Mouse (Mus musculus): Measurements from ENCODE around the gene Vps53. TPM values are rescaled to one million over a fixed set of nuclear protein-coding genes. Genes with fewer than 3 reads are reported as not detected.

Gene Vps53
- polyA plus RNA-seq, 1 experiment: 22.2 TPM

- Histone ChIP-seq H3K4me1 (ENCODE audit: control insufficient read depth, insufficient read depth, low read length) (peaks cover 5% of the 10 kb centered on the region), H3K4me3 (replicated peaks; ENCODE audit: extremely low read depth, low read depth, low read length) (no peak overlapping the region)
- DNase-seq: no peak
- TF ChIP-seq CTCF (IDR thresholded peaks at IDR 0.05; ENCODE audit: insufficient read depth, low read length): no peak
- TF ChIP-seq POLR2A (IDR thresholded peaks at IDR 0.05; ENCODE audit: borderline replicate concordance, extremely low read depth, low read depth, low read length): no peak
- 43% methylated on average over 4 of the region's 4 CpGs for WGBS
Measured at GRCm38 (mm10) chr11:76099193-76099975, 80.1 kb downstream of the Vps53 start.

DNA sequence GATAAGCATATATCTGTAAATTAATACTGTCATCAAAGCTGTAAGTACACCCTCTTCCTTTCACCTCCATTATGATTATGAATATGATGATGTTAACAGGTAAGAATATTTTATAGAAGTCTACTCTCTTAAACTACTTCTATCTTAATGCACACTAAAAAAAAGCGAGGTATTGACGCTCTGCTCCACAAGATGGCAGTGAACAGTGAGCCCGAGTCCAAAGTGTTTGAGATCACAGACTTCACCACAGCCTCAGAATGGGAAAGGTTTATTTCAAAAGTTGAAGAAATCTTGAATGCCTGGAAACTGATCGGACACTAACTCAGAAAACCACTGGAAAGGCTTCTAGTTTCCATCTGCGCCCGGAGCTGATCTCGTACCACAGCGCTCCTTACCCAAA, 85.8 kb downstream of the Vps53 start:
- 80% methylated on average over 8 of the region's 8 CpGs for WGBS
- TF ChIP-seq CTCF (IDR thresholded peaks at IDR 0.05; ENCODE audit: insufficient read depth, low read length) (no peak), POLR2A (IDR thresholded peaks at IDR 0.05; ENCODE audit: borderline replicate concordance, extremely low read depth, low read depth, low read length) (no peak)
- no peak overlapping the region for H3K4me3 ChIP-seq (replicated peaks; ENCODE audit: extremely low read depth, low read depth, low read length)
- no peak for DNase-seq
- no peaks in the 10 kb centered on the region for H3K4me1 ChIP-seq (ENCODE audit: control insufficient read depth, insufficient read depth, low read length)

GRCm38 (mm10) chr11:76089776-76090175, 89.7 kb downstream of the Vps53 start:
- no peak for TF ChIP-seq POLR2A (IDR thresholded peaks at IDR 0.05; ENCODE audit: borderline replicate concordance, extremely low read depth, low read depth, low read length)
- no peak for TF ChIP-seq CTCF (IDR thresholded peaks at IDR 0.05; ENCODE audit: insufficient read depth, low read length)
- WGBS: 75% methylated on average over 6 of the region's 6 CpGs
- Histone ChIP-seq H3K4me3 (replicated peaks; ENCODE audit: extremely low read depth, low read depth, low read length) (no peak overlapping the region), H3K4me1 (ENCODE audit: control insufficient read depth, insufficient read depth, low read length) (no peaks in the 10 kb centered on the region)
- DNase-seq: no peak

DNA sequence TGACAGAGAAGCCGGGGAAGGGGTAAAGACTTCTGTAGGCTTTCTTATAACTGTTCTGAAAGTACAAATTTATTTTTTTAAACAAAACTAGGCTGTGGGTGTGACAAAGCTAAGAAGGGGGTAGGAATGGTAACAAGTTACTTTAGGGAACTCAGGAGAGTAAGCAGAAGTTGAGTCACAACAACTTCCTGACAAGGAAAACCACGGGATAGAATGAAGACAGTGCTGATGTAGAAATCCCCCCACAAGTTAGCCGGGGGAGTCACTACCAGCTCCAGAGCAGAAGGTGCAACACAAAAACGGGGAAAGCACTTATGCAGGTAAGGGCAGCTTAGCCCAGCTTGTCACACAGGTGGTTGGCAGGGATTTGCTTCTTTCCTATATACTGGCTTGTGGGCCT, 90.9 kb downstream of the Vps53 start:
- DNase-seq: no peak
- TF ChIP-seq POLR2A (IDR thresholded peaks at IDR 0.05; ENCODE audit: borderline replicate concordance, extremely low read depth, low read depth, low read length) (no peak), CTCF (IDR thresholded peaks at IDR 0.05; ENCODE audit: insufficient read depth, low read length) (no peak)
- 81% methylated on average over 4 of the region's 4 CpGs for WGBS
- H3K4me1 ChIP-seq (ENCODE audit: control insufficient read depth, insufficient read depth, low read length): no peaks in the 10 kb centered on the region
- H3K4me3 ChIP-seq (replicated peaks; ENCODE audit: extremely low read depth, low read depth, low read length): no peak overlapping the region

DNA sequence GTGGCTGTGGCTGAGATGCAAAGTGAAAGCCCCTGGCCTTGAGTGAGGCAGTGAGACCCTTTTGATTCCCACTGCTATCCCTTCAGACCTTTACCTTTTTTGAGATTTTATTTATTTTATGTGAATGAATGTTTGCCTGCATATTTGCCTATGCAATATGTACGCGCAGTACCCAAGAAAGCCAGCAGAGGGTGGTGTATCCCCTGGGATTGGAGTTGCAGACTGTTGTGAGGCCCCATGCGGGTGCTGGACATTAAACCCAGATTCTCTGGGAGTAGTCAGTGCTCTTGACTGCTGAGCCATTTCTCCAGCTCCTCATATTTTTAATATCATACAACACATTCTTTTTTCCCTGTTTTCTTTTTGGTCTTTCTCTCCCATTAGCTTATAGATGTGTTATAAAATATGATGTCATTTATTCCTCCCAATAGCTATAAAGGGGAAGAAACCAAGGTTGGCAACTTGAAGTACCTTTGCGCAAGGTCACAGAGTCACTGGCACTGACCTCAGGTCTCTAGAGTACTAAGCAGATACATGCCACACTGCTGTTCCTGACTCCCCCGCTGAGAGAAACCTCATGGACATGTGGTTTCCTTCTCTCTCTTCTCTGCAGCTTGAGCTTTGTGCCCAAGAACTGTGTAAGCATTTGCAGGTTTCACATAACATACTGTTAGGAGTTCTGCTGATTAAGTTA, 93.4 kb downstream of the Vps53 start:
- DNase-seq: peak; percentile 58
- H3K4me1 ChIP-seq (ENCODE audit: control insufficient read depth, insufficient read depth, low read length): no peaks in the 10 kb centered on the region
- no peak overlapping the region for H3K4me3 ChIP-seq (replicated peaks; ENCODE audit: extremely low read depth, low read depth, low read length)
- 76% methylated on average over 5 of the region's 5 CpGs for WGBS
- TF ChIP-seq CTCF (IDR thresholded peaks at IDR 0.05; ENCODE audit: insufficient read depth, low read length) (peak; percentile 80), POLR2A (IDR thresholded peaks at IDR 0.05; ENCODE audit: borderline replicate concordance, extremely low read depth, low read depth, low read length) (no peak)

DNA sequence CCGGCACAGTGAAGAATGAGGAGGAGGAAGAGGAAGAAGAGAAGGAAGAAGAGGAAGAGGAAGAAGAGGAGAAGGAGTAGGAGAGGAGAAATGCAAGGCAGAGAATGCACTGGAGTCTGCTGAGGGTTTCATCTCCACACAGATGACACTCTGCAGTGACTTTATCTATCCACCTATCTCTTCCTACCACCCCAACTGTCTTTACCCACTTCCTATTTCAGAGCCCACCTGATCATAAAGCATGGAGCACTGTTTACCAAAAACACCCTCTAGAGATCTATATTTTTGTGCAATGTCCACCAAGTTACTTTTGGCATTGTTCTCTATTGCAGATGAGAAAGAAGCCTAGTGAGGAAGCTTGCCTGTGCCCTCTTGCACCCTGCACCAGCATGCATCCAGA, 94.5 kb downstream of the Vps53 start:
- TF ChIP-seq POLR2A (IDR thresholded peaks at IDR 0.05; ENCODE audit: borderline replicate concordance, extremely low read depth, low read depth, low read length): no peak
- no peak for TF ChIP-seq CTCF (IDR thresholded peaks at IDR 0.05; ENCODE audit: insufficient read depth, low read length)
- 73% methylated on average over 1 of the region's 1 CpGs for WGBS
- H3K4me3 ChIP-seq (replicated peaks; ENCODE audit: extremely low read depth, low read depth, low read length): no peak overlapping the region
- no peak for DNase-seq
- no peaks in the 10 kb centered on the region for H3K4me1 ChIP-seq (ENCODE audit: control insufficient read depth, insufficient read depth, low read length)

DNA sequence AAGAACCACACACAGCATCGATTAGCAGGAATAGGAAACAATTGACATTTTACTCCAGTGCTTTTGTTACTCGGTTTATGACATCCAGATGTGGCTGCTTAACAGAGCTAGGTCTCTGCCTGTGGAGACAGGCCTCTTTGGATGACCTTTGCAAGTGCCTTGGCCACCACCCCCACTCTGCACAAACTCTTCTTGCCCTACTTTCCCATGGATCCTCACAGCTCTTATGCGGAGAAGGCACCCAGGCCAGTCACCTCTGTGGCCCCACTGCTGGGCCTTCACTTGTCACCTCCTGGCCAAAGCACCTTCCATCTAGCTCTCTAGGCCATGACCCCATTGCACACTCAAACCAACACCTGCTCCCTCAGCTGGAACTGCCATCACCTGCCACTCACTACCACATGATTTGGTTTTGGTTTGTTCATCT, 95.5 kb downstream of the Vps53 start:
- WGBS: 57% methylated on average over 3 of the region's 3 CpGs
- DNase-seq: no peak
- no peak for TF ChIP-seq POLR2A (IDR thresholded peaks at IDR 0.05; ENCODE audit: borderline replicate concordance, extremely low read depth, low read depth, low read length)
- TF ChIP-seq CTCF (IDR thresholded peaks at IDR 0.05; ENCODE audit: insufficient read depth, low read length): no peak
- Histone ChIP-seq H3K4me3 (replicated peaks; ENCODE audit: extremely low read depth, low read depth, low read length) (no peak overlapping the region), H3K4me1 (ENCODE audit: control insufficient read depth, insufficient read depth, low read length) (no peaks in the 10 kb centered on the region)

DNA sequence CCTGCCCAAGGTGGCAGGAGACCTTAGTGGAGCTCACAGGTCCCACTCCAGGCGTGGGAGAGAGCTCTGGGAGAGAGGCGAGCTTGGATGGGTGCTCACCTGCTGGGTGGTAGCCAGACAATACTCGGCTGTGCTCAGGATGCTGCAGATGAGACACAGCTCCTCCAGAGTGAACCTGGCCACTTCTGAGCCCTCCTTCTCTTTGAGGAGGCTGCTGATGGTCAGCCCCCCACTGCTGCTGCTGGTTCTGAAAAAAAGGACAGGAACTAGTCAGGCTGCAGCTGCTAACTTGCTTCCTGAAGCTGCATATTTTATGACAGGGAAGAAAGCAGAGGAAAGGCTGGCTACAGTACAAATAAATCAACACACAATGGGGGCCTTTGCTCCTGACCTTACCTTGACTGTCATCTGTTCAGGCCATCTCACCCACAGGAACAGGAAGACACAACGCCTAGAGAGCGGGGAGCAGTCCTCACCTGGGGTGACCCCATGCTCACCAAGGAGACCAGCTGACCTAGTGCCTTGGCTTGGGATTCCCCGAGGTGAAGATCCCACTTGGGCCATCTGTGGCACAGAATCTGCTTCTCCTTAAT, 98.3 kb downstream of the Vps53 start:
- TF ChIP-seq CTCF (IDR thresholded peaks at IDR 0.05; ENCODE audit: insufficient read depth, low read length): no peak
- no peak for TF ChIP-seq POLR2A (IDR thresholded peaks at IDR 0.05; ENCODE audit: borderline replicate concordance, extremely low read depth, low read depth, low read length)
- Histone ChIP-seq H3K4me1 (ENCODE audit: control insufficient read depth, insufficient read depth, low read length) (no peaks in the 10 kb centered on the region), H3K4me3 (replicated peaks; ENCODE audit: extremely low read depth, low read depth, low read length) (no peak overlapping the region)
- no peak for DNase-seq
- whole genome bisulfite sequencing: 64% methylated on average over 6 of the region's 6 CpGs

DNA sequence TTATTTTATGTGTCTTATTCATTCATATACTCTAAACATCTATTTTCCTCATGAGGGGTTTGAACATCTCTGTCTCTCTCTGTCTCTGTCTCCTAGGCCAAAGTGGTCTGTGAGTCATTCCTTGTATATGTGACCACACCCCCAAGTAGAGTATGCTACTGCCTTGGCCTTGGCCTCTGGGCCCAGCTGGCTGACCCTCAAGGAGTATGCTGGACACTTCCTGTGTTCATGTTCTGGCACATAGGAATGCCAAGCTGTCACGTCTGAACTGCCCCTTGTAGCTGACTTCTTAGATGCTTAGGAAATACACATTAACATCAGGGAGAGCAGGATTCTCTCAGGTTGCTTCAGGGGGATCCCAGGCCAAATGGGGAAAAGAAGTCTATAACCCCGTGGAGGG, 99.2 kb downstream of the Vps53 start:
- Histone ChIP-seq H3K4me3 (replicated peaks; ENCODE audit: extremely low read depth, low read depth, low read length) (no peak overlapping the region), H3K4me1 (ENCODE audit: control insufficient read depth, insufficient read depth, low read length) (no peaks in the 10 kb centered on the region)
- 36% methylated on average over 2 of the region's 2 CpGs for WGBS
- no peak for DNase-seq
- TF ChIP-seq CTCF (IDR thresholded peaks at IDR 0.05; ENCODE audit: insufficient read depth, low read length): no peak
- no peak for TF ChIP-seq POLR2A (IDR thresholded peaks at IDR 0.05; ENCODE audit: borderline replicate concordance, extremely low read depth, low read depth, low read length)

Measured in lung, adult 2 months (tissue).